Mouse (Mus musculus) limb, embryonic 14.5 days (tissue): ENCODE measurements around the gene Hist1h2bm. TPM values are rescaled to one million over a fixed set of nuclear protein-coding genes. Genes with fewer than 3 reads are reported as not detected.

ENCODE experiments used
- ATAC-seq: fragments of 200-750 bp; cut with Nextera tagmentation; 2 replicates; pipeline ENCODE4 v1.8.0; 2017; ENCODE audit warnings: low read depth, moderate number of reproducible peaks, moderate TSS enrichment; ENCODE audit not compliant: low FRiP score
- DNase-seq: peaks from one replicate; pipeline ENCODE4 v3.0.0-alpha.2; 2015; ENCODE audit warnings: low spot score
- H3K27ac ChIP-seq: fragments of 300-500 bp; sonication (generic); replicated peaks from 2 replicates; pipeline ENCODE4 v1.5.1; 2014; ENCODE audit warnings: low read depth, mild to moderate bottlenecking, low read length, moderate library complexity, mixed read lengths
- H3K27me3 ChIP-seq: fragments of 300-500 bp; sonication (generic); 2 replicates; pipeline ENCODE4 v1.6.1; 2014; ENCODE audit warnings: low read length, mixed read lengths; ENCODE audit not compliant: control insufficient read depth, insufficient read depth
- H3K36me3 ChIP-seq: fragments of 300-500 bp; sonication (generic); 2 replicates; pipeline ENCODE4 v1.6.1; 2014; ENCODE audit warnings: mild to moderate bottlenecking, low read length, moderate library complexity, mixed read lengths; ENCODE audit not compliant: control insufficient read depth, insufficient read depth
- H3K4me1 ChIP-seq: fragments of 300-500 bp; sonication (generic); 2 replicates; pipeline ENCODE4 v1.6.1; 2014; ENCODE audit warnings: antibody characterized with exemption, low read length, mixed read lengths; ENCODE audit not compliant: control insufficient read depth, insufficient read depth
- H3K4me2 ChIP-seq: fragments of 300-500 bp; sonication (generic); replicated peaks from 2 replicates; pipeline ENCODE4 v1.6.1; 2014; ENCODE audit warnings: low read depth, mild to moderate bottlenecking, low read length, moderate library complexity; ENCODE audit not compliant: severe bottlenecking
- H3K4me3 ChIP-seq: fragments of 300-500 bp; sonication (generic); replicated peaks from 2 replicates; pipeline ENCODE4 v1.5.1; 2014; ENCODE audit warnings: low read length
- H3K9ac ChIP-seq: fragments of 300-500 bp; sonication (generic); 2 replicates; pipeline ENCODE4 v1.6.1; 2014; ENCODE audit warnings: mild to moderate bottlenecking, low read depth, low read length, moderate library complexity; ENCODE audit not compliant: severe bottlenecking
- H3K9me3 ChIP-seq: fragments of 300-500 bp; sonication (generic); 2 replicates; pipeline ENCODE4 v1.6.1; 2016; ENCODE audit warnings: low read length; ENCODE audit not compliant: control insufficient read depth
- POLR2A ChIP-seq: fragments of 200-500 bp; IDR thresholded peaks from 2 replicates; pipeline ENCODE4 v1.8.0; 2012; ENCODE audit warnings: inconsistent platforms, mild to moderate bottlenecking, moderate library complexity, borderline replicate concordance; ENCODE audit not compliant: insufficient read depth, insufficient read length; ENCODE audit errors: extremely low read depth
- WGBS: fragments of 180-500 bp; shearing (Covaris S2); extraction: QIAGEN DNeasy Blood & Tissue Kit; methylation state at CpG from one replicate; pipeline ENCODE4 v1.1.7; 2014; 5-methylcytosine and 5-hydroxymethylcytosine counted together
- polyA plus RNA-seq, 2 experiments: library from polyadenylated mRNA; depleted of rRNA in 1 of 2; stranded (reverse) in 1 of 2; unstranded in 1 of 2; fragments of >200 nt; fragmentation: Nextera tagmentation in 1 of 2; extraction: Ambion mirVana in 1 of 2; gene quantifications; 2 replicates each; pipeline versions ENCODE4 v1.2.1 to v1.2.3; 2012 to 2014

The Hist1h2bm gene
- polyA plus RNA-seq, 2 experiments = 4.8 to 15.1 TPM

DNA sequence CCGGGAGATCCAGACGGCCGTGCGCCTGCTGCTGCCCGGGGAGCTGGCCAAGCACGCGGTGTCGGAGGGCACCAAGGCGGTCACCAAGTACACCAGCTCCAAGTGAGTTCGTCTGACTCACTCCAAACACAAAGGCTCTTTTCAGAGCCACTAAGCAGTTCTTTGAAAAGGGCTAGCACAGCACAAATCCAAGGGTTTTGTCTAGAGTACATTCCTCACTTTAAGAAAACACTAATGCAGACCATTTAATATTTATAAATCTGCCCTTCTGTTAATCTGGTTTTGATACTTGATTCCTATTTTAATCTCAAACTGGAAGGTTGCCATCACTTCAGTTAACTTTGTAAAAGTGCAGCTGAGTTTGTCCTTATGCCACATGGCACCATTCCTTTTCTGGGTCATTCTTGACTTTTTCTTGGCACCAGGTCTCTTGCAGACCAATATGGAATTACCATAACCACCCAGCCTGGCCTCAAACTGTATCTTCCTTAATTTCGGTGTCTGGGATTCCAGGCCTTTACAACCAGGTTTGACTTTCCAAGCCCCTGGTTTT is 605 bp downstream of the Hist1h2bm start:
- DNase-seq (peak; percentile 42), ATAC-seq (no peak; the same call in 1 of the 2 replicates)
- 2% methylated on average over 10 of the region's 11 CpGs for WGBS
- Histone ChIP-seq H3K27ac (peak overlapping the region; percentile 82), H3K4me2 (peak overlapping the region; percentile 54), H3K36me3 (no peaks in the 10 kb centered on the region), H3K9ac (peak overlapping the region; percentile 51), H3K4me1 (peaks cover 20% of the 10 kb centered on the region), H3K9me3 (no peaks in the 10 kb centered on the region), H3K4me3 (peak overlapping the region; percentile 40), H3K27me3 (no peaks in the 10 kb centered on the region)
- peak; percentile 54; the same call in 1 of the 2 replicates for TF ChIP-seq POLR2A

DNA sequence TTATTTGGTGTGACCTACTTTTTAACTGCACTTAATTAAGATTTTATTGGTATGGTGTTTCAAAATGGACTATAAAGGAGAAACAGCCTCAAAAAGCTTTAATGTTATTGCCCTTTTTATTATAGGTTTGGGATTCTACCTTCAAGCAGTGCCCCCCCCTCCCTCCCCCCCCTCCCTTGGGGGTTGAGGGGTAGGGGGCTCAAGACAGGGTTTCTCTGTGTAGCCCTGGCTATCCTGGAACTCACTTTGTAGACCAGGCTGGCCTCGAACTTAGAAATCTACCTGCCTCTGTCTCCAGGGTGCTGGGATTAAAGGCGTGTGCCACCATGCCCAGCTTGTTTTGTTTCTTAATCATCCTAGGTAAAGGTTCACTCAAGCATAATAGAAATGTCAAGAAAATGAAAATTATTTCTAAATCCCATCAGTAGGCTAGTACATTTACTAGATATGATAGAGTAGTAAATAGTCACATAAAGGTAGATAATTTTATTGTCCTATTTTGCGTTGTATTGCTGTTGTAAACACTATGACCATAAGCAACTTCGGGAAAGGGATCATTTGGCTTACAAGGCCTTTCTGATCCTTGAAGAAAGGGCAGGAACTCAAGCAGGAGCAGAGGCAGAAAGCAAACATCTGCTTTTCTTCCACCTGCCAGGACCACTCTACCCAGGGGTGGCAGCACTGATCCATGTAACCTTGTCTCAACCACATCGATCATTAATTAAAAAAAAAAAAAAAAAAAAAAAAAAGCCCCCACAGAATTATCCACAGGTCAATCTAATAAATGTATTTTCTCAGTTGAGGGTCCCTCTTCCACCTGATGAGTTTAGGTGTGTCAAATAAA is 1.4 kb downstream of the Hist1h2bm start:
- Histone ChIP-seq H3K9ac (no peak overlapping the region), H3K36me3 (no peaks in the 10 kb centered on the region), H3K27me3 (no peaks in the 10 kb centered on the region), H3K9me3 (no peaks in the 10 kb centered on the region), H3K4me3 (0 out of 2 replicates have a peak overlapping the region, but pooled peaks have one; percentile 40), H3K4me1 (peaks cover 19% of the 10 kb centered on the region), H3K4me2 (peak overlapping the region; percentile 54), H3K27ac (peak overlapping the region; percentile 82; the same call in 1 of the 2 replicates)
- ATAC-seq (no peak), DNase-seq (no peak)
- TF ChIP-seq POLR2A = no peak
- WGBS = 21% methylated on average over 5 of the region's 5 CpGs

DNA sequence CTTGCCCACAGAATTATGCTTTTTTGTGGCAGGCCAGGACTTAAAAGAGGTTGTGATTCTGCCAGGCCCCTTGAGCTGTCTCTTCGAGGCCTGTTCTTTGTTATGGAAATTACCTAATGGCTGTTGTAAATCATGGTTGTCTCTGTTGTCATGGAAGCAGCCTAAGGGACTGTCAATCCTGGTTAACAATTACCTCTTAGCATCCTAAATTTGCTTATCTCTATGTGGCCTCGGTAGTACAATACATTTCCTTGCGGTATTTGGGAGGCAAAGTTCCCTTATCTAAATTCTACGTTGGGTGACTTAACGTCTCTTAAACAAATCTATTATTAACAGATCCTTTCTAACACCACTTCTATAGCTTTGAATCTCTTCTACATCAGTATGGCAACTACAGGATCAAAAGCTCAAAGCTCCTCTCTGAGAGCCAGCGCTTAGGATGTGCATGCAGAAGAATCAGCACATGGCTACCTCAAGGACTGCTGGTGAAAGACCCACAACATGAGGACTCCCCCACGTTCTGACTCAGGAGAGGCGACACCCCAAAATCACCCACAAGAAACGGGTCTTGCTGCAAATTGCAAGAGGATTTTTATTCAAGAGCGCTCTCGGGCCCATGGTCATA is 6.2 kb downstream of the Hist1h2bm start:
- H3K27ac ChIP-seq = no peak overlapping the region
- H3K4me2 ChIP-seq = no peak overlapping the region
- no peaks in the 10 kb centered on the region for H3K36me3 ChIP-seq
- TF ChIP-seq POLR2A = no peak
- H3K4me1 ChIP-seq = no peaks in the 10 kb centered on the region
- ATAC-seq (no peak), DNase-seq (no peak)
- H3K27me3 ChIP-seq = no peaks in the 10 kb centered on the region
- H3K9ac ChIP-seq = no peak overlapping the region
- H3K9me3 ChIP-seq = no peaks in the 10 kb centered on the region
- WGBS = 31% methylated on average over 10 of the region's 11 CpGs
- no peak overlapping the region for H3K4me3 ChIP-seq

DNA sequence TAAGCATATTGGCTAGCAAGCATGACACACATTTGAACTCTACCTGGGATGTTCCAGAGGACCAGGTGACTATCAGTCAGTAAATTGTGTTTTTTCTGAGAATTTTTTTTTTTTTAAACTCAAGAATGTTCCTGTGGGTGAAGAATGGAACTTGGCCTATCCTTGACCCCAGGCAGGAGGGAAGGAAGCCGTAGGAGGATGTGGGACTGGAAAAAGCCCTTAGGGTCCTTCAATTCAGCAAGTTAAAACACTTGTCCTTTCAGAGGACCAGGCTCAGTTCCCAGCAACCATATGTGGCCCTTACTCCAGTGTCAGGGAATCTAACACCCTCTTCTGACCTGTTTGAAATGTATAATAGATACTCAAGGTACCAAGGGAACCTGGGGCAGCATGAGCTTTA is 7.7 kb downstream of the Hist1h2bm start:
- Histone ChIP-seq H3K27ac (no peak overlapping the region), H3K4me2 (no peak overlapping the region), H3K9me3 (no peaks in the 10 kb centered on the region), H3K4me1 (no peaks in the 10 kb centered on the region), H3K27me3 (no peaks in the 10 kb centered on the region), H3K4me3 (no peak overlapping the region), H3K9ac (no peak overlapping the region), H3K36me3 (no peaks in the 10 kb centered on the region)
- ATAC-seq = no peak
- no peak for TF ChIP-seq POLR2A
- WGBS = 12% methylated on average over 1 of the region's 1 CpGs
- no peak for DNase-seq

DNA sequence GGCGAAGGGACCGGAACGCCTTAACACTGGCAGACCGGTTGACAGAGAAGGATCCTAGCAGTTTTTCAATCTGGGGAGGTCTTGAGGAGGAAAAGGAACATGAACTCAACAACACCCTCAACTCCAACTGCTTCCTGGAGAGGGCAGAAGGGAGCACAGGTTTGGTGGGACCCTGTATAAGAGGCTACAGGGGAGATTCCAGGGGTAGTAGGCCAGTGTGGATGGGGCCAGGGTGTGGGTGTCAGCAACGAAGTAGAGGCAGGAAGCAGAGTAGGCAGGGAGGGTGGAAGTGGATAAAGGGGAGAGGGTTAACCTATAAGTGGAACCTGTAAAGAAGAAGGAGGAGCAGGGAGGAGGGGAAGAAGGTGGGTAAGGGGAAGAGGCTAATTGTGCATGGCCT is 11.6 kb downstream of the Hist1h2bm start:
- WGBS = 63% methylated on average over 5 of the region's 5 CpGs
- no peak for ATAC-seq
- TF ChIP-seq POLR2A = no peak
- Histone ChIP-seq H3K4me2 (no peak overlapping the region), H3K9me3 (no peaks in the 10 kb centered on the region), H3K27ac (peak overlapping the region; percentile 97), H3K36me3 (no peaks in the 10 kb centered on the region), H3K27me3 (no peaks in the 10 kb centered on the region), H3K4me3 (no peak overlapping the region), H3K4me1 (peaks cover 5% of the 10 kb centered on the region; the same call in 1 of the 2 replicates), H3K9ac (no peak overlapping the region)
- DNase-seq = no peak
